Mouse (Mus musculus): ENCODE measurements around the gene Eef1e1.
"Not testable (repeated sequence)": the region's sequence is repeated elsewhere in the genome, so short reads cannot be mapped to it uniquely, and the experiment has no call there.

Eef1e1 gene

DNA sequence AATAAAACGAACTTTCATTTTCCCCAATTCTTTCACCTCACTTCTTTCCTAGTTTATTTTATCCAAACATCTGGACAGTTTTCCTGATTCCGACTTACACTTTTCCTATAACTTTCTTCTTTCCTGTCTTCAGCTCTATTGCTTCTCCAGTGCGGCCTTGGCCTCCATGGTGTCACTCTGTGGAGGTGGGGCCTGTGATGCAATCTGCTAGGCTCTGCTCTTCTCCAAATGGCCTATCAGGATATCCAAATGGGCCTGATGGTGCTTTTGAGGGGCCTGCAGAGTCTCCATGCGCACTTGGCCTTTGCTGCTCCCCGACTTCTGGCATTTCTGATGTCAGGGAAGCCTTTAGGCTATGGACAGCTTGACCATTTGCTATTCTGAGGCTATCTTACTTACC lies 35.6 kb downstream of the Eef1e1 start:
- no peak for DNase-seq

DNA sequence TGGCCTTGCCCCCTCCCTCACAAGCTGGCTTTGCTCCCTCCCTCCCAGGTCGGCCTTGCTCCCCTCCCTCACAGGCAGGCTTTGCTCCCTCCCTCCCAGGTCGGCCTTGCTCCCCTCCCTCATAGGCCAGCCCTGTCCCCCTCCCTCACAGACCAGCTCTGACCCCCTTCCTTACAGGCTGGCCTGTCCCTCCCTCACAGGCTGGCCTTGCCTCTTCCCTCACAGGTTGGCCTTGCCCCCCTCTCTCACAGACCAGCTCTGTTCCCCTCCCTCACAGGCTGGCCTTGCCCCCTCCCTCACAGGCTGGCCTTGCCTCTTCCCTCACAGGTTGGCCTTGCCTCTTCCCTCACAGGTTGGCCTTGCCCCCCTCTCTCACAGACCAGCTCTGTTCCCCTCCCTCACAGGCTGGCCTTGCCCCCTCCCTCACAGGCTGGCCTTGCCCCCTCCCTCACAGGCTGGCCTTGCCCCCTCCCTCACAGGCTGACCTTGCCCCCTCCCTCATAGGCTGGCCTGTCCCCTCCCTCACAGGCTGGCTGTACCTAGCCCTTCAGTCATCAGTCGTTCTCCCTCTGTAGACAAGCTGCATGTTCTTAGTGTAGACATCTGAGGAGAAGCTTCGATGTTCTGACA lies 40.7 kb downstream of the Eef1e1 start:
- not testable (repeated sequence) for DNase-seq

DNA sequence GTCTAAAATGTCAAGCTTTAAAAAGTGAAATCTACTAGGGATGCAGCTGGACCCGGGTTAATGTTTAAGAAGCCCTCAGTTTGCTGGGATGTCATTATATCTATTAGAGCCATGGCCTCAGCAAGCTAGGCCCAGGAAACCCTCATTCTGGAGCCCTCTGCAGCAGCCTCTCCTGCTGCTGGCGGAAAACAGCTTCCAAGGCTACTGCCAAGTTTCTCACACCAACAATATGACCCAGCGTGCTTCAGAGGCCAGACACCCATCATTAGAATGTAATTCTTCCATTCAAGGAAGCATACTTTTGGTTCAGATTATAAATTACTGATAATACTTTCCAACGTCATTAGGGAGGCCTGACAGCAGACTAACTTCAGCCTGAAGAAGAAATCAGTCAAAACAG lies 42.0 kb downstream of the Eef1e1 start:
- DNase-seq, result no peak

DNA sequence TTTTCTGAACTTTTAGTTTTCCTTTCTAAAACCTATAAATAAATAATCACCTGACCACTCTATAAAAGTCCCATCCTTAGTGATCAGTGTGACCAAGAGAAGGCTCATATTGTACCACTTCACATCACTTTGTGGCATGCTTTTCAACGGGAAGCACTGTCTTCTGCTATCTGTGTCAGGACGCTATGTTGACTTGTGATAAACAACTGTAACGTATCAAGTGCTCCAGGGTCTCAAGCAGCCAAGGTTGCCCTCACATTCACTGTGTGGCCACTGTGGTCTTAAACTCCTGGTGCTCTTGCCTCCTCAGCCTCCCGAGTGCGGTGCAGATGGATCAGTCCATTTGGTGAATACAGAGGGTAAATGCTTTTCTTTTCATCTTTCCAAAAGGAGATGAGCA lies 43.2 kb downstream of the Eef1e1 start:
- no peak for DNase-seq

DNA sequence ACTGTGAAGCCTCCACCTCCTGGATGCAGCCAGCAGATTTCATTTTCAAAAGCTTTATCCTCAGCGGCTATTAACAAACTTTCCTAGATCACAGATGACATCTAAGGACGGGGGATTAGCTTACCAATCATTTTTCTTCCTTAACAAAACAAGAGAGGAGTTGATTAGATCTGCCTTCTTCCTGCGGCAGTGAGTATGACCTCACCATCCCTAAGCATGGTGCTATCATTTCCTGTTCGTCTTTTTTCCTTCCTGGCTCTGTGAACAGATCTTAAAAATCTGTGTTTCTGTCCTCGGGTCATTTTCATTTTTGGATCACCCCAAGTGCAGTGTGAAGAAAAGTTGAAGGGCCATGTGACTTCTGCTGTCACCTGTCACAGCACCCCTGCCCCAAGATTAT lies 44.6 kb downstream of the Eef1e1 start:
- peak in 1 of 2 experiments; percentile 10 for DNase-seq

DNA sequence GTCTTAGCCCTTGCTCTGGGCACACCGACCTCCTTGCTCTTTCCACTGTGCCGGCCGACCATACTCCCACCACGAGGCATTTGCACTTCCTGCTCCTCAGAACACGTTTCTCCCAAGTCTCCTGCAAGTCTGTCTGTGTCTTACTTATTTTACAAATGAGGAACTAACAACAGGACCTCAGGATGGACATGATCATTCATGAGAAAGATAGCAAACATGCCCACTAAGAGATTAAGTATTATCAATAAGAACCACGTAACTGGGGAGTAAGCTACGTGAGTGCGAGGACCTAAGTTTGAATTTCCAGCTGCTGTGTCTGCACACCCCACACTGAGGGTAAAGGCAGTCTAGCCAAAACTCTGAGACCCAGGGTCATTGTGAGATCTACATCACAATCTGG lies 45.3 kb downstream of the Eef1e1 start:
- DNase-seq, result no peak

DNA sequence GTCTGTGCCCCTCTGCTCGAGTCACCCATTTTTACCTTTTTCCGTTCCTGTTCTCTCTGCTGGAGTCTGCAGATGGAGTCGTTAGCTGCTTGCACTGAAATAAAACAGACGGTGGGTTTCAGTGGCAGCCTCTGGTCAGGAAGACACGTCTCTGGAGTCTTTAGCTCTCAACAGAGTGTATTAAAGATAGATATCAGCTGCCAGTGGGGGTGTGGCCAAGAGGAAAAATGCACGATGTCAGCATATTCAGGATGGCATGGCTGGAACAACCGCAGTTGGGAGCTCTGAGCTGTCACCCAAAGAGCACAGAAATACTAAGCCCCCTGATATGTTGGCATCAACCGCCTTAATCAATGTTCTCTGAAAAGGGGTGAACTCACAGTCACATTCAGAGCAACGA lies 46.2 kb downstream of the Eef1e1 start:
- no peak for DNase-seq

DNA sequence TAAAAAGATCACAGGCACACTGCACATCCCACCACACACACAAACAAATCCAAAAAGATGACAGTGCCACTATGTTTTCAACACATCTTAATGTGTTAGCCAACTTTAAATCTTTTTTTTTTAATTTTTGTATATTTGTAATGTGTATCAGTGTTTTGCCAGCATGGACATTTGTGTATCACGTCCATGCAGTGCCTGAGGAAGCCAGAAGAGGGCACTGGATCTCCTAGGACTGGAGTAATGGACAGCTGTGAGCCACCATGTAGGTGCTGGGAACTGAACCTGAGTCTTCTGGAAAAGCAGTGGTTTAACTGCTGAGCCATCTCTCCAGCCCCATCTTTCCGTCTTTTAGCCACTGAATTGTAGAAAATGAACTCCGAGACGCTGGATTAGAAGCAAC lies 46.7 kb downstream of the Eef1e1 start:
- DNase-seq, result no peak

DNA sequence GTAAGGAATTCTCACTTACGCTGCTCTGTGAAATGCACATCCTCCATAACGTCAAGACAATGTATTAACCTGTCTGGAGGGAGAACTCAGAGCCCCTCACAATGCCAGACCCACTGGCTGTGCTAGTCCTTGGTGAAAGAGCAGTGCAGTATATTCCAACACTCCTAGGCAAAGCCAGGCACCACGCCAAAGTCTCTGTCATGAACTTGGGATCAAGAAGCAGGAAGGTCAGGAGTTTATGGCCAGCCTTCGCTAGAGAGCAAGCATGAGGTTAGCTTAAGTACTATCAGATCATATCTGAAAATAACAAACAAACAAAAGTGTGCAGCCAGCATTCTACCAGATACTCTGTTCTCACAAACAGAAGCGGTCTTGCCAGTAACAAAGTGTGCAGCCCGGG lies 48.5 kb downstream of the Eef1e1 start:
- DNase-seq, result peak; percentile 58 to 78

DNA sequence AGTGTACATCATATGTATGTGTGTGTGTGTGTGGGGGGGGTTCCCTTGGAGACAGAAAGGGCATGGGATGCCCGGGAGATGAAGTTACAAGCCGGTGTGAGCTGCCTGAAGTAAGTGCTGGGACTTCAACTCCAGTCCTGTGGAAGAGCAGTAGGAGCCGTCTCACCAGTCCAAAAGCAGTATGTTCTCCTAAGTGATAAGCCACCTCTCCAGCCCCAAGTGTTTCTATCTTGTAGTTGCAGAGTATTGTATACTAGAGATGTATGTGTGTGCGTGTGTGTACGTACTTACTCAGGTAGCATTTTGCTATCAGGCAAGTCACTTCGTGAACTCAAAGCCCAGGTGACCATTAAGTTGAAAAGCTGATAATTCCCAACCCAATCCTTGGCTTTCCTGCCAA lies 51.7 kb downstream of the Eef1e1 start:
- DNase-seq, result no peak

DNA sequence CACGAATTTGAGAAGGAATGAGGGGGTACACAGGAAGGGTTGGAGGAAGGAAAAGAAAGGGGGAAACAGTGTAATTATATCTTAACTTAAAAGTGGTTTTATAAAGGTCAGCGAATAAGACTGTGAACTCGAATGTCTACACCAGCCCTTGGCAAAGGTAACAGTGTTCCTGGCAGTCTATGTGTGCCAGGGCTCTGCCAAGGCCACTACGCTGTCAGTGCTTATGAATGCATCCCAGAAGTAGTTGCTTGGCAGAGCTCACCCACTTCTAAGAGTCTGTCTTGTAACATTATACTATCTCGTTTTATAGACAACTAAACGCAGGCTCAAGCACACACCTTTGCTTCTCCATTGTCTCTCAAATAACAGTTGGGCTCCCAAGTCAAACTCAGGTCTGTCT lies 53.5 kb downstream of the Eef1e1 start:
- DNase-seq, result no peak

DNA sequence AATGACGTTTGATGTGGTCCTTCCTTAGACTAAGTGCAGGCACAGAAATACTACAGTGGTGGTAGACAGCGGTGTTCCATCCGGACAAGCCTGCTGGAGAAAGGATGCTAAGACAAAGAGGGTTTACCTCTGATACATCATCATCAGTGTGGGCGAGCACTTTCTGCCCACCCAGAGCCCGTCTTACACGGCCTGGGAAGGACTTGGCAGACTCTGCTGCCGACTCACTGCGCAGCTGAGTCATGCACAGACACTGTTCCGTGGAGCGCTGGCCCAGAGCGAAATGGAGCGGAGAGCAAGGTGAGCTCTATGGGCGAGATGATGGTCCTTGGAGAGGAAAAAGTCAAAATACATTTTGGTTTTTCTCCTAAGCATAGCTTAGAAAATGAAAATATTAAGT lies 55.9 kb downstream of the Eef1e1 start:
- DNase-seq, result no peak

DNA sequence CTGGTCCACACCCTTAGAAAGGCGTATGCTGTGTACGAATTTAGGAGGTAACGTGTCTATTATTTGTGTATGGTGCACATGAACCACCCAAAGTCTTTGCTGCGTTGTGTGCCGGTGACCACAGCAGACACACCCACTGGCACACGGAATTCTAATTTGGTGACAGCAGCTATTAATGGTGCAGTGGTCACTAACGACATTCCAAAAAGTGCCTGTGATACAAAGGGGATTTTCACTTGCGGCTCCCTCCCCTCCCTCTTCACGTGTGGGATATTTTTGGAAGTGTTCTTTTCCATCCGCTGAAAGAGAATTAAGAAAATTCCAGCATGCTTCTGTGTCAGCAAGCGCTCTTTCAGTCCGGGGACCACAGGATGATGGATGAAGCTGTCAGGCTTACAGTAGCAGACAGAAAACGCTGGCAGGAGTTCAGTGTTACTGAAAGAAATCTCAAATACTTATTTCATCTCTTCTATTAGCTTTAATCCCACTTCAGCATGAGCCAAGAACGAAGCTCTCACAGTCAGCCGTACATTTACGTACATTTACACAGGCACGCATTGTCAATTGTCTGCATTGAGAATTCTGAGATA lies 56.5 kb downstream of the Eef1e1 start:
- DNase-seq, result no peak

DNA sequence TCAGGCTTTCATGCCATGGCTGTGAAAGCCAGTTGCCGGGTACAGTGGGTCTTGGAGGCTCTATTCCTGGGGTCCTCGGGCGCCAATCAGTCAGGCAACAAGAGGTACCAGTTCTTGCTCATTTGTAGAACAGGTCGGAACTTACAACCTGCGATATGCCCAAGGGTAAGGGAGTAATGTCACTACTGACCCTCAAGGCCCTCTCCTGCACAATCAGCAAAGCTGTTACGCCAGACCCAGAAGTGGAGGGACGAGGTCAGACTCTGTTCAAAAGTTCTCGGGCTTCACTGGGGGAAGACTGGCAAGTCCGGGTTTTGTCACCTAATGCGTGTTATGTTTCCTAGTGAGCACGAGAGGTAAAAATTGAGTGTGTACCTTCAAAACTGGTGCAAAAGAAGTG lies 58.0 kb downstream of the Eef1e1 start:
- no peak for DNase-seq

DNA sequence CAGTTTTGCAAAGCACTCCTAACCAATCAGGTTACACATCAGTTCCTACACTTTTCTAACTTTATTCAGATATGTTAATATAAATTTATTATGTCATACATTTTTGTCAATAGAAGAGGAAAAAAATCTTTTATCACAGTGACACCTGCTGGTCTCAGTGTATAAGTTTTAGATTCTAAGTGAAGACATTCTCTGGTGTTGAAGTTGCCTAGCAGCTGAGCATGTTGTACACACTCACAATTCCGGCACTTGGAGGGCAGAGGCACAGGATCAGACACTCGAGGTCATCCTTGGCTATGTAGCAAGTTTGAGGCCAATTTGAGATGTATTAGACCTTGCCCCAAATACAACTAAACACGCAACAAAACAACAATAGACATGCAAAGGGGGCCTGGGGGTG lies 61.8 kb downstream of the Eef1e1 start:
- DNase-seq, result no peak

DNA sequence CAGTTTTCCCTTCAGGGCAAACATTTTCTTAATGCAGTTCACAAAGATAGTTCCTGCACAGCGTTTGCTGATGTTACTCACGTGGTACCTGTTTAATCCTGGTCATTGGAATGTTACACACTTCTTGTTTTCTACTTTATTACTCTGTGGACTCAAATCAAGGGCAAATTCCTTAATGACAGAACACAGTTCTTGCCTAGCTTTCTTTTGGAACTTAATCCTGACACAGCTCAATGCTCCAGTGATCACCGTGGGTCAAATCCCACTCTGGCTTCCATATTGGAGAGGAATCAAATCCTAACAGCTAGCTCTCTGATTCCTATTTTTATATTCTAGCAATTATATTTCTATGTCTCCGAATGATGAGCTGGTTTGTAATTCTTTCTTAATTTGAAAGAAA lies 62.4 kb downstream of the Eef1e1 start:
- no peak for DNase-seq
